Mouse (Mus musculus) spleen, adult 2 months (tissue): ENCODE measurements around the gene Shank3.

Source experiments
- CTCF ChIP-seq: fragments of 200-500 bp; IDR thresholded peaks from 2 replicates; pipeline ENCODE4 v1.5.1; 2011; ENCODE audit warnings: mild to moderate bottlenecking, inconsistent platforms; ENCODE audit not compliant: insufficient read depth, insufficient read length, insufficient replicate concordance; ENCODE audit errors: extremely low read depth
- POLR2A ChIP-seq: fragments of 200-500 bp; IDR thresholded peaks from 2 replicates; pipeline ENCODE4 v1.6.1; 2011; ENCODE audit warnings: low read depth, low read length, inconsistent platforms

DNA sequence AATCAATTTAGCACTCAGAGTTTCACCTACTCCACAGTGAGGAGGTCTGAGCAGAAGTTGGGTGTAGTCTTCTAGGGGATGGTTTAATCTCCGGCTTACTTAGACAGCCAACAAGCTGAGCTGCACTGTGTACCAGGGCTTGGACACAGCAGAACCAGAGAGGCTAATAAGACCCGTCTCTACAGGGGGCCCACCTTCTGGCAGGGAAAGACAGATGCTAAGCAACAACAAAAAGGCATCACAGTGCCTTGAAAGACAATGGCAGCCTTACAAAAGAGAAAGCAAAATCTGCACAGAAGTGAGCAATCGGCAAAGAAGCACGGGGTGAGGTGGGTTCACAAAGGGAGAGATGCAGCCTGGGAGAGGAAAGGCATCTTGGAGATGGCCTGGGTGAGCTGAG is 3.3 kb upstream of the Shank3 start:
- TF ChIP-seq POLR2A (no peak), CTCF (no peak)
